Mouse (Mus musculus) monocyte, adult 2 months (primary cell): ENCODE measurements around the gene Aaed1.
"Not testable (repeated sequence)": the region's sequence is repeated elsewhere in the genome, so short reads cannot be mapped to it uniquely, and the experiment has no call there.

ENCODE experiments used
- DNase-seq, 2 experiments: peaks; one replicate each; pipeline ENCODE4 v3.0.0; 2022; ENCODE audit warnings: low spot score in 2 of 2, low read depth in 1 of 2

The Aaed1 gene

DNA sequence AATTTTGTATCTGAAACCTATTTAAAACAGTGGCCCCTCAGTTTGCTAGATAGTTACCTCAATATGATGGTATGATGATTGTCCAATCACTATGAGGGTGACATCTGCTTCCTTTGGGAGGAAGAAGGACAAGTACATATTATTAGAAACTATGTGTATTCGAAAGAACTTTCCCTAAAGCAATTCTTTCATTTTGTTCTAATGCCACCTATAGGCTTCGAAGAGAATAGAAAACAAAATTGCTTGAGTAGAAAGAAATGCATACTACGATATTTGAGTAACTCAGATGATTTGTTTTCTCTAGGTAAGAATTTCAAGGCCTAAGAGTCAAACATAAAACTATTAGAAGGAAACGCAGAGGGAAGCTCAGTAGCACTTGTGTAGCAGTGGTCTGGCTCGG lies 3.5 kb downstream of the Aaed1 start:
- DNase-seq: no peak

DNA sequence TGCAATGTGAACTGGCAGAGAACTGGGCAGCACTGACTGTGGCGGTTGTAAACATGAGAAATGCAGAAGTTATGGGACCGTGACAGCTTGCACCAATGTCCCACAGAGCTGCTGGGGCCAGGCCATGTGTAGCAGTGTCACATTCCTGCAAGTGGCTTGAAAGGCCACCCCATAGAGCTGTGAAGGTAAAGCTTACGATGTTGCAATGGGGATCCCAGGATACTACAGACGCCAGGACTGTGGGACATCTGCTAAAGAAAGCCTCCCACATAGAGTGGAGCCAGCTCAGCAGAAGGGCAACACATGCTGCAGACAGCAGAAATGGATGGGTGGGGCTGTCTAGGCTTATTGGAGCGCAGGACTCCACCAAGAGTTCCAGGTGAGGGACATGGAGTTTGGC lies 5.0 kb downstream of the Aaed1 start:
- DNase-seq: no peak

- peak in 1 of 2 experiments; percentile 10 for DNase-seq
These were observed 6.4 kb downstream of the Aaed1 start for GRCm38 (mm10) chr13:64306078-64306477.

GRCm38 (mm10) chr13:64299069-64299468 lies 13.4 kb downstream of the Aaed1 start:
- no peak for DNase-seq

GRCm38 (mm10) chr13:64286791-64287190 lies 25.7 kb downstream of the Aaed1 start:
- DNase-seq: no peak

DNA sequence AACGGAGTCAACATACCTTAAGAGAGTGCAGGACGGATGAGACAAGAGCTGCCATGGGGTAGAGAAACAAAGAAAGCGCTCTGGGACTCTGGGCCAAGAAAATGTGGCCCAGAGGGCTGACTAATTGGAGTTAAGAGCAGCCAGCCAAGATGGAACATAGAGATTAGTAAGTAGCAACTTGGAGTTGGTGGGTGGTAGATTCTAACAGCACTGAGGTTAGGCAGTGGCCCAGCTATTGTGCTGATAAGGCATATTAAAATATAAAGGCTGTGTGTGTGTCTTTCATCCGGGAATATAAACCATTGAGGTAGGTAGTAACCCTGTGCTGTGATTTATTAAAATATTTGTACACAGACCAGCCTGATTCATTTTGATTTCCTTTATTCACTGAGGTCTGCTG lies 26.2 kb downstream of the Aaed1 start:
- DNase-seq: no peak

GRCm38 (mm10) chr13:64284676-64285075 lies 27.8 kb downstream of the Aaed1 start:
- no peak for DNase-seq

- DNase-seq: no peak
These were observed 31.6 kb downstream of the Aaed1 start for GRCm38 (mm10) chr13:64280940-64281339.

GRCm38 (mm10) chr13:64275754-64276127 lies 36.8 kb downstream of the Aaed1 start:
- DNase-seq: no peak

- no peak for DNase-seq
These were observed 37.4 kb downstream of the Aaed1 start, which contains the start of gene Cdc14b for GRCm38 (mm10) chr13:64274879-64275753. Cdc14b (minus strand) TSS chr13:64275290.

- no peak for DNase-seq
These were observed 38.3 kb downstream of the Aaed1 start for GRCm38 (mm10) chr13:64273891-64274844.

DNA sequence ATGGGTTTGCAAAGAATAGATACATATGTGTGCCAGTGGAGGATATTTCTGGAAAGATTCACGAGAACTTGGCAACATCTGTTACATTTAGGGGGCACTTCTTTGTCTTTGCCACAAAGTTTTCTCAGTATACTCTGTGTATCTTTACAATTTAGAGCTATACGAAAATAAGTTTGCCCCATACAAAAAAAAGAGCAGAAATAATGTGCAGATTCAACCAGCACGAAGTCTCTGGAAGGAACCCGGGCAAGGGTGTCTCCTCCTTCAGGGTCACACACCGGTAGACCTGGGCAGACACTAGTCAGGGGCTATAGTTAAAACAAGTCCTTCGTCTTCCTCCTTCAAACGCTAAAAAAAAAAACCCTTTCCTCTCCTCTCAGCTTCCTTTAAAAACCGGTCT lies 39.2 kb downstream of the Aaed1 start:
- DNase-seq: no peak

- no peak for DNase-seq
These were observed 44.1 kb downstream of the Aaed1 start for GRCm38 (mm10) chr13:64268384-64268783.

- no peak for DNase-seq
These were observed 45.4 kb downstream of the Aaed1 start for GRCm38 (mm10) chr13:64267151-64267550.

DNA sequence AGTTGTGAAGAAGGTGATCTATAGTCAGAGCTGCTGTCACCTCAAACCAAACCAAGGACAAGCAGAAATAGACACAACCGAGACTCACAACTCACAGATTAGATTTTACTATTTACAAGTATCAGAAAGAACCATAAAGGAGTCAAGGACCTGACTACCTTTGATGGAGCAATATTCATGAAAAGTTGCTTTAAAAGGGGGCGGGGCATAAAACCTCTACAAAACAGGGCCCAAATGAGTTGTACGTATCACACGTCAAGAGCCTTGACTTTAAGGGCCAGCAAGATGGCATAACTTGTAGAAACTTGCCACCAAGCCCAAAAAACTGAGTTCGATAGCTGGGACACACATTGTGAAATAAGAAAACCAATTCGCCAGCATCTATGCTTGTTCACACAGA lies 47.9 kb downstream of the Aaed1 start:
- DNase-seq: no peak

DNA sequence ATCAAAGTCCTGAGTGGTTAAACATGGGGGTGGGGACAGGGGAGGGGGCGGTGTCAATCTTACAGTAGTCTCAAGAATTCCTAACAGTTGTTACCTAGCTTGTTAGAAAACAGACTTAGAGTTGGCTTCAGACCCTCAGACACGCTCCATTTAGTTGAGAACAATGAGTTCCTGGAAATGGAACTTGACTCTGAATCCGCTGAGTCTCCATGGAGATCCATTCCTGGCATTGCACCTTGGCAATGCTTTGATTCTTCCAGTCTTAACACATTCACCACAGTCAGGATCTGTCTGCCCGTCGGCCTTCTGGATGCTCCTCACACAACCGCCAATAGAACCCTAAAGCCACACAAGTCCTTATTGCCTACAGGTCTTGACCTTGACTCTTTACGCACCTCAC lies 52.6 kb downstream of the Aaed1 start:
- no peak for DNase-seq

GRCm38 (mm10) chr13:64258516-64258821 lies 54.0 kb downstream of the Aaed1 start:
- no peak for DNase-seq

DNA sequence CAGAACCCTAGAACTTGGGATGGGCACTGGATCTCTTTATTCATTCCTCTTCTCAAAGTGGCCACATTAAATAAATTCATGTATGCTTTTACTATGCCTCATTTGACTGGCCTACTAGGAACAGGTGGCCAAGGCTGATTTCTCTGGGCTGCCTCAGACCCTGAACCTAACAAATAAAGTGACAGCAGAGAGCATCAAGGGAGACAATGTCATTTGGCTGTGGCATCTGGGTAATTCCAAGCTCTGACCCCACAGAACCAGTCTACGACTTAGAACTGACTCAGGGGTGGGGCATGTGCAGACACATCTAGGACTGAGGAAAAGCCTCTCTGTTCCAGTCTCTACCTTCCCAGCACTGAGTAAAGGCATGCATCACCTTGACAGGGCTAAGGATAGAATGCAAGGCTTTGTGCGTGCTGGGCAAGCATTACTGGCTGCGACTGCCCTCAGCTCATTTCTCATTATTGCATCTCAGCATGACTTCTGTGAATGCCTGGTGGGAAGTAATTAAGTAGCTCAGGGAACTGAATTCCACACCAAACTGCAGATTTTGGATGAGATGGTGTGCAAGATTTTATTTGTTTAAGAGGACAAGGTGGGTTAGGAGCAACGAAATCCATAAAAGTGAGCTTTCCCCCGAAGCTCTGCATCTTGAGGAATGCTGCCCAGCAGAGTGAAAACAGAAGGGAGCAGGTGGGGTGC lies 54.5 kb downstream of the Aaed1 start:
- no peak for DNase-seq

- no peak for DNase-seq
These were observed 55.3 kb downstream of the Aaed1 start for GRCm38 (mm10) chr13:64257010-64257813.

- not testable (repeated sequence) for DNase-seq
These were observed 58.3 kb downstream of the Aaed1 start for GRCm38 (mm10) chr13:64254185-64254584.

DNA sequence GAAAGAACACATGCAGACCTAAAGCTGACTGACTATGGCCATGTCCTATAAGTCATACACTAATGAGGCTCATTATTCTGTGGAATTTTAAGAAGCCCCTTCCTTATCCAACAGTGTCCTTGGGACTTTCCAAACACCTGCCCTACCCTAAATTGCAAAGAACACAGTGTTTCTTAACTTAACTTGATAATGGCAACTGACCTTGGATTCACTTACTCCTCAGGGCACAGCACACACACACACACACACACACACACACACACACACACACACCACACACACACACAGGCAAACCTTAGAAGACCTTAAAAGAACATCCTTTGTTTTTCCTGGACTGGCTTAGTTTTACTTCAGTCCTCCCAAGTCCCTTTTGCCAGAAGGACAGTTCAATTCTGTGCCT lies 58.8 kb downstream of the Aaed1 start:
- no peak for DNase-seq
